Mouse (Mus musculus): ENCODE measurements around the gene Gfm1. TPM values are rescaled to one million over a fixed set of nuclear protein-coding genes. Genes with fewer than 3 reads are reported as not detected.

Gene Gfm1
- polyA plus RNA-seq (2014; fragmentation: Illumina TruSeq; extraction: RNeasy Lipid Tissue Mini Kit (QIAGEN cat#74804); ENCODE audit: low read depth, low replicate concordance): 206 TPM

GRCm38 (mm10) chr3:67429999-67430380 is at the start of gene Gfm1:
TSS of gene Gfm1 (plus strand) at chr3:67430096.

GRCm38 (mm10) chr3:67463450-67464372 is 33.8 kb downstream of the Gfm1 start, which contains the start of gene Lxn:
TSS of gene Lxn (minus strand) at chr3:67463926.

GRCm38 (mm10) chr3:67515274-67515801 is 85.4 kb downstream of the Gfm1 start, which contains the start of gene Rarres1:
TSS of gene Rarres1 (minus strand) at chr3:67515523.

Other genes with a start within 250 kb of the Gfm1 start
- 245 TPM for gene Mlf1, start 56.0 kb upstream of the Gfm1 start, polyA plus RNA-seq (2014; fragmentation: Illumina TruSeq; extraction: RNeasy Lipid Tissue Mini Kit (QIAGEN cat#74804); ENCODE audit: low read depth, low replicate concordance)
- not detected for gene Gm17402, start 54.9 kb upstream of the Gfm1 start, polyA plus RNA-seq (2014; fragmentation: Illumina TruSeq; extraction: RNeasy Lipid Tissue Mini Kit (QIAGEN cat#74804); ENCODE audit: low read depth, low replicate concordance)
- 4.0 TPM for gene Lxn, start 33.8 kb downstream of the Gfm1 start, polyA plus RNA-seq (2014; fragmentation: Illumina TruSeq; extraction: RNeasy Lipid Tissue Mini Kit (QIAGEN cat#74804); ENCODE audit: low read depth, low replicate concordance)
- 1.2 TPM for gene Rarres1, start 85.4 kb downstream of the Gfm1 start, polyA plus RNA-seq (2014; fragmentation: Illumina TruSeq; extraction: RNeasy Lipid Tissue Mini Kit (QIAGEN cat#74804); ENCODE audit: low read depth, low replicate concordance)
- 23.7 TPM for gene Mfsd1, start 152.6 kb downstream of the Gfm1 start, polyA plus RNA-seq (2014; fragmentation: Illumina TruSeq; extraction: RNeasy Lipid Tissue Mini Kit (QIAGEN cat#74804); ENCODE audit: low read depth, low replicate concordance)

Data from heart, adult 10 weeks (tissue).